Mouse (Mus musculus) testis, postnatal 10 days (tissue): ENCODE measurements around the gene Klrb1a.

ENCODE experiments used
- DNase-seq: peaks from one replicate; pipeline ENCODE4 v3.0.0; 2021; ENCODE audit warnings: low spot score

The Klrb1a gene

GRCm38 (mm10) chr6:128602026-128602425 lies 21.3 kb downstream of the Klrb1a start:
- DNase-seq: no peak

GRCm38 (mm10) chr6:128599555-128599954 lies 23.8 kb downstream of the Klrb1a start:
- peak; percentile 55 for DNase-seq

- DNase-seq: no peak
These were observed 24.9 kb downstream of the Klrb1a start for GRCm38 (mm10) chr6:128598256-128599047.

- DNase-seq: peak; percentile 52
These were observed 26.2 kb downstream of the Klrb1a start for GRCm38 (mm10) chr6:128597121-128597522.

GRCm38 (mm10) chr6:128594651-128595050 lies 28.7 kb downstream of the Klrb1a start:
- DNase-seq: no peak

GRCm38 (mm10) chr6:128589426-128589825 lies 33.9 kb downstream of the Klrb1a start:
- DNase-seq: no peak

GRCm38 (mm10) chr6:128587619-128588018 lies 35.7 kb downstream of the Klrb1a start:
- DNase-seq: no peak

GRCm38 (mm10) chr6:128585642-128586245 lies 37.6 kb downstream of the Klrb1a start:
- DNase-seq: no peak

GRCm38 (mm10) chr6:128584070-128584660 lies 39.2 kb downstream of the Klrb1a start:
- peak; percentile 67 for DNase-seq

GRCm38 (mm10) chr6:128581508-128581907 lies 41.8 kb downstream of the Klrb1a start, which contains the start of gene A2ml1:
Gene A2ml1, minus strand, starts transcription at chr6:128581608.
- DNase-seq: no peak

GRCm38 (mm10) chr6:128577301-128577700 lies 46.0 kb downstream of the Klrb1a start:
- DNase-seq: no peak

- DNase-seq: no peak
These were observed 56.7 kb downstream of the Klrb1a start for GRCm38 (mm10) chr6:128566589-128566988.
